Mouse (Mus musculus) telencephalon, adult 2 months (tissue): ENCODE measurements at regions not wholly inside any gene's neighbourhood (a gene's known extent, or its start where the extent isn't known, plus 50 kb on each side); places are given as distances from the start of the nearest gene placed in this dataset.
A peak's percentile ranks its signal among the peaks of the same experiment; 100 is the strongest.
"Not testable (repeated sequence)": the region's sequence is repeated elsewhere in the genome, so short reads cannot be mapped to it uniquely, and the experiment has no call there.

Experiments
- DNase-seq: peaks from one replicate; pipeline ENCODE4 v3.0.0-alpha.2; 2011; ENCODE audit warnings: low read depth, low spot score

DNA sequence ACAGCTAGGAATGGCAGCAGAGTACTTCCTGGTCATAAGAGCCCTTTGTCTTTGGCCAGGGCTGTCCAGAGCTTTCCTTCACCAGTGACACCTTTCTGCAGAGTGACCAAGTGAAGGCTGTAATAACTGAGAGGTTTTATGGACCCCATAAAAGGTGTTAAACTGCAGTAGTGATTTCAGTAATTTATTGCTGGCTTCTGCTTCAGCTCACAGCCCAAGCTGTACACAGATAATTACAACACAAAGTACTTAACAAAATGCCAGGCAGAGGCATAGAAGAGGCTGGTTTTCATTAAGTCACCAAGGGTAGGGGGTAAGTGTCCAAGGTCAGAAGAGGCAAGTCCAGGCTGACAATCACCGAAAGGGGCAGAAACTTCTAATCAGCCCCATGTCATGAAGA lies 83.8 kb downstream of the Eif4e start:
- DNase-seq = no peak

- DNase-seq = peak; percentile 61
These were observed 87.1 kb downstream of the Eif4e start for GRCm38 (mm10) chr3:138612884-138613653.

DNA sequence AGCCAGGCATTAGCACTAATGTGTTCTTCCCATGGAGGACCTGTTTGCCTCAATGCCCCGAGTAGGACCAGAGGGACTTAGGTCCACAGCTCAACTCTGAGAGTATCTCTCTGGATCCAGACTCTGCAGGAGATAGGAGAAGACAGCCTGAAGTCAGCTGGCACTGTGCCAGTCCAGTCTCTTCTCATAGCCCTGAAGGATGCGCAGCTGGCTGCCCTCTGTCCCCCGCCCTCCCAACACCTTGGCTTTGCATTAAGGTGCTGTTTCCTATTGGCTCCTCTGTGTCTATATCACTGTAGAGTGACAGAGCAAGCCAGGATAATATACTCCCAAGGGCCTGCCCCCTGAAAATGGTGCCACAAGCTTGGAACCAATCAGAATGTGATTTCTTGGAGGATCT lies 87.7 kb downstream of the Eif4e start:
- DNase-seq = no peak

DNA sequence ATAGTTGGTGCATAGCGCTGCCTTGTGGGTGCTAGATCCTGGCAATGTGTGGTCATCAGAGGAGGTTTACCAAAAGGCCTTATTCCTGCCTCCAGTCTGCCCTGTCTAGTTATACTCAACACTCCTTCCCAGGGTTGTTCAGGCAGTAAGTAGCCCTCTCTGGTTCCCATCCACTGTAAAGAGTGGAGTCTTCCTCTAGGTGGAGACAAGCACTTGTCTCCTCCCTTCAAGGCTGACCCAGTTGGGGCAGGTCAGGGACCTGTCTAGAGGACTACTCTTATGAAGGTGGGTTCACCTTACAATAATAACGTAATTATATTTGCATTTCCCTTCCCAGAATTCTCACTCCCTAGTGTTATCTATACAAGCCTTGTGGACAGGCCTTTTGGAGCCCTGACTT lies 88.9 kb downstream of the Eif4e start:
- DNase-seq = no peak

- no peak for DNase-seq
These were observed 94.3 kb downstream of the Eif4e start for GRCm38 (mm10) chr3:138620263-138620662.

- no peak for DNase-seq
These were observed 98.1 kb downstream of the Eif4e start for GRCm38 (mm10) chr3:138624128-138624527.

GRCm38 (mm10) chr3:138626230-138626629 lies 100.3 kb downstream of the Eif4e start:
- peak; percentile 74 for DNase-seq

- DNase-seq = no peak
These were observed 104.3 kb downstream of the Eif4e start for GRCm38 (mm10) chr3:138630231-138630630.

DNA sequence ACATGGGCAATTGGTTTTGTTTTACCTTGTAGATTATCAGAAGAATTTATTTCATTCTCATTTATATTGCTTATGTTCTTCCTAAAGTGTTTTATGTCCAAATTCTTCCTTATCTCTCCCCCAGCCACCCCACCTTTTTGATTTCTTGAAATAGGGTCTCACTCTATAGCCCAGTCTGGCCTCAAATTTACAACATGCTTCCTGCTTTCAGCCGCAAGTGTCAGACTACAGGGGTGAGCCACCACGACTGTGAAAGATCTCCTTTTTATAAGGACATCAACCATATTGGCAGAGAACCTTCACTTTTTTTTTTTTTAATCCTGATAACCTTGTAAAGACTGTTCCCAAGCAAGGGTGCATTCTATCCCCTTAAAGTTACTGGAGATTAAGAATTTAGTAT lies 106.1 kb downstream of the Eif4e start:
- no peak for DNase-seq

DNA sequence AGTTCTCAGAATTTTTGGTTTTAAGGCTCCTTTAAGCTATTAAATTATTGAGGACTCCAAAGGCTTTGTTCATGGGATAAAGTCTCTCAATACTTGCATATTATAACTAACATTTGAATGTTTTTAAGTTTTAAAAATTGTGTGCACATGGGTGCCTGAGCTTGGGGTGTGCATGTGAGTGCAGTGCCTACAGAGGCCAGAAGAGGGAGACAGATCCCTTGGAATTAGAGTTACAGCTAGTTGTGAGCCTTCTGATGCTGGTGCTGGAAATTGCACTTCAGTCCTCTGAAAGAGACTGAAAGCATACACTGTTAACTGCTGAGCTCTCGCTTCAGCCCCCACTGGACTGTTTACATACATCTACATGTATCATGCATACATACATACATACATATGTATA lies 100.0 kb upstream of the Tspan5 start:
- DNase-seq = no peak

GRCm38 (mm10) chr3:138643951-138644285 lies 98.1 kb upstream of the Tspan5 start:
- DNase-seq = no peak

GRCm38 (mm10) chr3:138644286-138644951 lies 97.6 kb upstream of the Tspan5 start:
- DNase-seq = no peak

DNA sequence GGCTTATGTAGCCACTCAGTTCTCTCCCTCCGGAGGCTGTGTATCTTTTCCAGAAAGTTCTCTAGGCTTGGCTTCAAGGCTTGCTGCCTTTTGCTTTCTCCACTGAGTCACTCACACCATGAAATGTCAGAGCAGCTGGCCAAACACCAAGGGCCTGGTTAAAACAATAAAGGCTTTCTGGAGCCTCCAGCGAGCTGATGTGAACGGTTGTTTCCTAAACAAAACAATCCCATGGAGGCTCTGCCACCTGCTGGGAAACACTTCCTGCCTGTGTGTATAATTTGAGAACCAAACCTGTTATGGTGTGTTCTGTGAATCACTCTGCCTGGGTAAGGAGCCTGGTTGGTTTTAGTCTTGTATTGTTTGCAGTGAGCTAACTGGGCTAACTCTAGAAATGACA lies 96.7 kb upstream of the Tspan5 start:
- DNase-seq = peak; percentile 55

DNA sequence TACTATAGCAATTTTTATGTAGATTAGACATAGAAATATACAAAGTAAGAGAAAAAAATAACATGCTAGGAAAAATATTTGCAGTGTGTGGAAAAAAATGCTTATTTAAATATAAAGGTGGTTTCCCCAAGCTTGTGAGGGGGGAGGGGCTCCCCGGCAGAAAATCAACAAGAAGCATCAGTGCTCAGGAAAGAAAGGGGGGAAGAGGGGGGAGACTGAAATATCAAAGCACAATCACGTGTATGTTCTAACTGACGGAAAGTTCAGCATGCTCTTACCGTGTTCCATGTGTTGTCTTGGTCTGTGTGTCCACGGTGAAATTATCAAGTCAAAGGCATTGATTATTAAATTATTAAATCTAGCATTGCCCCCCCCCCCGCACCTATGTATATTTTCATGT lies 92.3 kb upstream of the Tspan5 start:
- no peak for DNase-seq

DNA sequence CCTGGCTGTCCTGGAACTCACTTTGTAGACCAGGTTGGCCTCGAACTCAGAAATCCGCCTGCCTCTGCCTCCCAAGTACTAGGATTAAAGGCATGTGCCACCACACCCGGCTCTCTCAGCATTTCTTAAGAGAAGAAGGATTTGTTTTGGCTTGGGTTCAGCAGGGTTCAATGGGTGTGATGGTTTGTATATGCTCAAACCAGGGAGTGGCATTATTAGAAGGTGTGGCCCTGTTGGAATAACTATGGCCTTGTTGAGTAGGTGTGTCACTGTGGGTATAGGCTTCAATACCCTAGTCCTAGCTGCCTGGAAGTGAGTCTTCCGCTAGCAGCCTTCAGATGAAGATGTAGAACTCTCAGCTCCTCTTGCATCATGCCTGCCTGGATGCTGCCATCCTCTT lies 91.3 kb upstream of the Tspan5 start:
- DNase-seq = not testable (repeated sequence)

DNA sequence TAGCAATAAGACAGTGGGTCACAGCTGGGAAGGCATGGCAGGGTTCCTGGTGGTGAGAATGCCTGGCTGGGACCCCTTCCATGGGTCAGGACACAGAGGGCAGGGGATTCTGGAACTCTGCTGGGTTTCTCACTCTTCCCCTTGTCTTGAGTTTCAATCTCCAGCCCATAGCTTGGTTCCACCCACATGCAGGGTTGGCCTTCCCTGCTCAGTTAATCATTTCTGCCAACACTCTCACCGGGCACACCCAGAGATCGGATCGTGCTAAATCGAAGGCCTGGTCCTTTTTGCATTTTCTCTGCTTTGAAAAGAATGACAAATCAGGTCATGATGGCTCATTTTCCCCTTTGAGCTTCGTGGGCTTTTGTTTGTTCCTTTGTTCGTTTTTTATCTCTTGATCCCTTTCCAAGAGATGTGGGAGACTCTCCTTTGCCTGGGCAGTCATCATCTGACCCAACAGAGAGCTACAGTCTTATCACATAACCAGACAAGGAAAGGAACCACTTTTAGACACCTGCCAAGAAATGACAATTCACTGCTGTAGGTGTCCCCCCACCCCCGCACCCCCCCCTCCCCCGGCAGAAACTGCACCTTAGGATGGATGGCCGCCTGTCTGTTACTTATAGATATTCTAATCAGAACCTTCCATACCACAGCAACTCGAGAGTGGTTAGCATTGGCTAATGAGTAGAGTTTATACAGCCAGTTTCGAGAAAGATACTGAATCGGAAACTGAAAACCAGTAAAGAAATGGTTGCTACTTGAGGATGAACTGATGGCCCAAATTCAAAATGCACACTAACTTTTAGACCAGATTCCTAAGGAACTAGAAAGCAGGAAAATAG lies 90.4 kb upstream of the Tspan5 start:
- no peak for DNase-seq

DNA sequence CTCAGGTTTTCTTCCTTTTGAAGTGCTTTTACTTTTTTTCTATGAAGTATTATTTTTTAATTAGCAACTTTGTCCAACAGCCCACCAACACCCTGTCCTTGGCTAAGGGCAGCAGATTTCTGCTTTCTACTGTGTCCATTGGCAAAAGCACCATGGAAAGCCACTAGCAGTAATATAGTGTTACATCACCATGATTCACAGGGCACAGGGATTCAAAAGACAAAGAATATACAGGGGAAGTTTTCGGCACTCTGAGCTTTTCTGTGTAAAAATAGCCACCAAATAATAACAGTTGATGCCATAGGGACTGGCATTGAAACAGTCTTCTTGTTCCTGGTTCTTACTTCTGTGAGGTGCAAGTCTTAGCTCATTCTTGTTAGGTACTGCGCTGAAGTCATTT lies 89.8 kb upstream of the Tspan5 start:
- DNase-seq = no peak

- no peak for DNase-seq
These were observed 89.3 kb upstream of the Tspan5 start for GRCm38 (mm10) chr3:138652685-138653084.

GRCm38 (mm10) chr3:138653549-138654246 lies 88.3 kb upstream of the Tspan5 start:
- DNase-seq = no peak

DNA sequence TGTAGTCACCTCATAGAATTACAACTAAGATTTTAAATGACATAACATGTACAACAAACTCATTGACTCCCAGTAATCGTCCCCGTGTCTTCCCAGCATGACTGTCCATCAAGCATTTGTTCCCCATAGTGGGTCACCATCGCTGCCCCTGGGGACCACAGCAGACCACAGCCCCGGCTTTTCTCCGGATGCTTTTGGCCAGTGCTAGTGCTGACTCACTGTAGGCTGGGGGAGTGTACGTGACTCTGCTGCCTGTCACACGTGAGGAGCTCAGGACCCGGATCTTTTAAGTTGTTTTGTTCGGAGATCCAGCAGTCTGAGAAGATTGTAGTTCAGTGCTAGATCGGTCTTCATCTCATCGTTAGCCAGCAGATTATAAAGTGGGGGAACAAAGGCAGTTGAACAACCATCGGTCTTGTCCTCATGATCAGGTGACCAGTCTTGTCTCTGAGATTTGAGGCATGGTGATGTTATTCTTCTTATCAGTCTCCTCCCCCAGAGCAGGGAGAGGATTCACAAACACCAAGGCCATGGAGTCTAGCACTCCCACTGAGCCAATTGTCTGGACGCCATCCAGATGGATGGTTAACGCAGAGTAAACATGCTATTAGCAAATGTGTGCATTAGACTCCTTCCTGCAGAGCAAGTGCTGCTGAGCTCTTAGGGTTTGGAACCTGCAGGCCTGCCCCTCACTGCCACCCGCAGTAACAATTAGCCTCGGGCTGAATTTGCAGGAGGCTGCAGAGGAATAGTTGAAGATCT lies 87.2 kb upstream of the Tspan5 start:
- DNase-seq = no peak

- no peak for DNase-seq
These were observed 86.5 kb upstream of the Tspan5 start for GRCm38 (mm10) chr3:138655479-138655878.
